Mouse (Mus musculus): ENCODE measurements around the gene Ptprm.

DNA sequence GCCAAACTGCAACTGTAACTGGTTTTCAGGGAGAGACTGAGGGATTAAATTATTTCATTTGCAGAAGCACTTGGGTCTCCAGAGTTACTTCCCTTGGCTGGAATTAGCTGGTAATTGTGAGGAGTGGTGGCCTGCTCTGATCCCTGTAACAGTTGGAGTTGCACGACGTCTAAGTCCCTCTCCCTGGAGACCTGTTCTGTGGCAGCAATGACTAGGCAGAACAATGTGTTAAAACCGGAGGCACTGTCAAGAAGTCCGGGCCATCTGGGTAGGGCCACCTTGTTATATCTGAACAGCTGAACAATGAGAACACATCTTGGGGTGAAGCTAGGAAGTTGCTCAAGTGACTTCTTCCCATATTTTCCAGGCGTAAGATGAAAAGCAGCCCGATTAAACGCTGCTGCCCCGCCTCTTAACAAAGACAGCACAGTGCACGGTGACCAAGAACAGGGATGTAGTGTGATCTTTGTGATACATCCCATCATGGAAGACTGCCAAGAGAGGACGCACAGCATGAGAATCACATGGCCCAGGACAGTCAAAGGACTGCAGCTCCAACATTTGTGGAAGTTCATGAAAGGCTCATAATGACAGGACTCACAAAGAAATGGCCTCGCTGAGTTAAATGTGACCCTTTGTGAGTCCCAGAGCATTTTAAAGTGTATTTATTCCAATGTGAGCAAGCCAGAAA is 301.5 kb downstream of the Ptprm start:
- TF ChIP-seq CTCF (IDR thresholded peaks at IDR 0.05; ENCODE audit: control insufficient read depth, insufficient read depth, insufficient replicate concordance, low read depth, low read length) (no peak), POLR2A (IDR thresholded peaks at IDR 0.05; ENCODE audit: control insufficient read depth, low read depth, low read length) (no peak)
